Mouse (Mus musculus): ENCODE measurements around the gene Mad2l2.
"Not testable (repeated sequence)": the region's sequence is repeated elsewhere in the genome, so short reads cannot be mapped to it uniquely, and the experiment has no call there.

Gene Mad2l2

GRCm38 (mm10) chr4:148107621-148108291 is 22.4 kb upstream of the Mad2l2 start:
- DNase-seq (ENCODE audit: low spot score) = no peak

GRCm38 (mm10) chr4:148108565-148109100 is 21.6 kb upstream of the Mad2l2 start:
- no peak for DNase-seq (ENCODE audit: low spot score)

GRCm38 (mm10) chr4:148109215-148109614 is 21.0 kb upstream of the Mad2l2 start:
- no peak for DNase-seq (ENCODE audit: low spot score)

- DNase-seq (ENCODE audit: low spot score) = no peak
Observed at GRCm38 (mm10) chr4:148112519-148112918, 17.7 kb upstream of the Mad2l2 start.

- peak; percentile 83 for DNase-seq (ENCODE audit: low spot score)
Observed at GRCm38 (mm10) chr4:148114758-148115391, 15.3 kb upstream of the Mad2l2 start.

- DNase-seq (ENCODE audit: low spot score) = peak; percentile 42
Observed at GRCm38 (mm10) chr4:148115467-148115866, 14.7 kb upstream of the Mad2l2 start.

- no peak for DNase-seq (ENCODE audit: low spot score)
Observed at GRCm38 (mm10) chr4:148116657-148117056, 13.5 kb upstream of the Mad2l2 start.

- no peak for DNase-seq (ENCODE audit: low spot score)
Observed at GRCm38 (mm10) chr4:148117392-148117791, 12.8 kb upstream of the Mad2l2 start.

- not testable (repeated sequence) for DNase-seq (ENCODE audit: low spot score)
Observed at GRCm38 (mm10) chr4:148119578-148119977, 10.6 kb upstream of the Mad2l2 start.

GRCm38 (mm10) chr4:148120555-148120954 is 9.6 kb upstream of the Mad2l2 start:
- no peak for DNase-seq (ENCODE audit: low spot score)

- no peak for DNase-seq (ENCODE audit: low spot score)
Observed at GRCm38 (mm10) chr4:148121362-148121761, 8.8 kb upstream of the Mad2l2 start.

GRCm38 (mm10) chr4:148121982-148122693 is 8.0 kb upstream of the Mad2l2 start:
- DNase-seq (ENCODE audit: low spot score) = no peak

GRCm38 (mm10) chr4:148122694-148123066 is 7.5 kb upstream of the Mad2l2 start:
- DNase-seq (ENCODE audit: low spot score) = no peak

- no peak for DNase-seq (ENCODE audit: low spot score)
Observed at GRCm38 (mm10) chr4:148128241-148128640, 1.9 kb upstream of the Mad2l2 start.

GRCm38 (mm10) chr4:148128672-148129071 is 1.5 kb upstream of the Mad2l2 start:
- no peak for DNase-seq (ENCODE audit: low spot score)

- peak; percentile 77 for DNase-seq (ENCODE audit: low spot score)
Observed at GRCm38 (mm10) chr4:148130561-148131413, 603 bp downstream of the Mad2l2 start, which contains the start of gene Draxin. Draxin (minus strand) TSS chr4:148130698.

- DNase-seq (ENCODE audit: low spot score) = no peak
Observed at GRCm38 (mm10) chr4:148131497-148132081, 1.4 kb downstream of the Mad2l2 start.

- no peak for DNase-seq (ENCODE audit: low spot score)
Observed at GRCm38 (mm10) chr4:148134988-148135387, 4.8 kb downstream of the Mad2l2 start.

GRCm38 (mm10) chr4:148137503-148137902 is 7.3 kb downstream of the Mad2l2 start:
- DNase-seq (ENCODE audit: low spot score) = no peak

GRCm38 (mm10) chr4:148139767-148140097 is 9.5 kb downstream of the Mad2l2 start:
- DNase-seq (ENCODE audit: low spot score) = no peak
